Mouse (Mus musculus) thymus, adult 2 months (tissue): ENCODE measurements around the gene Cfap44. TPM values are rescaled to one million over a fixed set of nuclear protein-coding genes. Genes with fewer than 3 reads are reported as not detected.

ENCODE experiments used
- DNase-seq: peaks from one replicate; pipeline ENCODE4 v3.0.0; 2021
- H3K27ac ChIP-seq: fragments of 200-500 bp; 2 replicates; pipeline ENCODE4 v1.5.1; 2012; ENCODE audit warnings: low read length, control low read depth; ENCODE audit not compliant: control insufficient read depth, insufficient read depth
- H3K27me3 ChIP-seq: fragments of 200-500 bp; 2 replicates; pipeline ENCODE4 v1.6.1; 2012; ENCODE audit warnings: mild to moderate bottlenecking, low read length, moderate library complexity, mixed read lengths; ENCODE audit not compliant: control insufficient read depth, insufficient read depth
- H3K36me3 ChIP-seq: fragments of 200-500 bp; 2 replicates; pipeline ENCODE4 v1.6.1; 2012; ENCODE audit warnings: mild to moderate bottlenecking, low read length, moderate library complexity; ENCODE audit not compliant: control insufficient read depth, insufficient read depth
- H3K4me1 ChIP-seq: fragments of 200-500 bp; replicated peaks from 2 replicates; pipeline ENCODE4 v1.6.1; 2012; ENCODE audit warnings: low read length; ENCODE audit not compliant: control insufficient read depth, insufficient read depth
- H3K4me3 ChIP-seq: fragments of 200-500 bp; 2 replicates; pipeline ENCODE4 v1.5.1; 2012; ENCODE audit warnings: mild to moderate bottlenecking, low read length, control low read depth, moderate library complexity; ENCODE audit not compliant: control insufficient read depth, insufficient read depth
- CTCF ChIP-seq: fragments of 200-500 bp; IDR thresholded peaks from 2 replicates; pipeline ENCODE4 v1.5.1; 2012; ENCODE audit warnings: mild to moderate bottlenecking, control low read depth, low read length, moderate library complexity, borderline replicate concordance; ENCODE audit not compliant: control insufficient read depth, poor library complexity, insufficient read depth; ENCODE audit errors: extremely low read depth
- POLR2A ChIP-seq: fragments of 200-500 bp; IDR thresholded peaks from 2 replicates; pipeline ENCODE4 v1.6.1; 2012; ENCODE audit warnings: mild to moderate bottlenecking, low read length, control low read depth, moderate library complexity; ENCODE audit not compliant: control insufficient read depth, poor library complexity, insufficient read depth; ENCODE audit errors: extremely low read depth
- WGBS: fragments of 180-500 bp; shearing (Covaris S2); methylation state at CpG from one replicate; pipeline ENCODE4 v1.1.7; 2018; 5-methylcytosine and 5-hydroxymethylcytosine counted together
- polyA plus RNA-seq: library from polyadenylated mRNA; depleted of rRNA; stranded (reverse); fragments of >200 nt; gene quantifications from 2 replicates; pipeline ENCODE4 v1.2.3, GENCODE M21; 2012

Gene Cfap44
- polyA plus RNA-seq, 1 experiment, result 0.12 TPM

GRCm38 (mm10) chr16:44361921-44362890 lies 32.4 kb upstream of the Cfap44 start:
- DNase-seq, result peak; percentile 33
- peaks cover 11% of the 10 kb centered on the region for H3K36me3 ChIP-seq
- WGBS, result 84% methylated on average over 10 of the region's 10 CpGs
- H3K27ac ChIP-seq, result no peak overlapping the region
- H3K4me1 ChIP-seq, result no peaks in the 10 kb centered on the region
- no peaks in the 10 kb centered on the region for H3K27me3 ChIP-seq
- TF ChIP-seq CTCF, result no peak
- no peak for TF ChIP-seq POLR2A
- H3K4me3 ChIP-seq, result no peak overlapping the region

- TF ChIP-seq POLR2A (no peak), CTCF (no peak)
- H3K4me3 ChIP-seq, result no peak overlapping the region
- H3K27me3 ChIP-seq, result no peaks in the 10 kb centered on the region; the same call in 1 of the 2 replicates
- H3K36me3 ChIP-seq, result peaks cover 13% of the 10 kb centered on the region
- DNase-seq, result no peak
- 97% methylated on average over 7 of the region's 7 CpGs for WGBS
- no peak overlapping the region for H3K27ac ChIP-seq
- no peaks in the 10 kb centered on the region for H3K4me1 ChIP-seq
Measured at GRCm38 (mm10) chr16:44365522-44365921, 29.1 kb upstream of the Cfap44 start.

- no peaks in the 10 kb centered on the region for H3K27me3 ChIP-seq
- H3K4me3 ChIP-seq, result no peak overlapping the region
- 96% methylated on average over 4 of the region's 4 CpGs for WGBS
- H3K36me3 ChIP-seq, result peaks cover 34% of the 10 kb centered on the region
- no peak overlapping the region for H3K27ac ChIP-seq
- no peaks in the 10 kb centered on the region for H3K4me1 ChIP-seq
- no peak for TF ChIP-seq CTCF
- no peak for TF ChIP-seq POLR2A
- no peak for DNase-seq
Measured at GRCm38 (mm10) chr16:44375459-44375858, 19.1 kb upstream of the Cfap44 start.

GRCm38 (mm10) chr16:44380006-44380405 lies 14.6 kb upstream of the Cfap44 start:
- H3K36me3 ChIP-seq, result peaks cover 16% of the 10 kb centered on the region
- TF ChIP-seq CTCF (no peak), POLR2A (no peak)
- no peaks in the 10 kb centered on the region for H3K4me1 ChIP-seq
- H3K27me3 ChIP-seq, result no peaks in the 10 kb centered on the region
- WGBS, result 97% methylated on average over 4 of the region's 4 CpGs
- H3K4me3 ChIP-seq, result no peak overlapping the region
- H3K27ac ChIP-seq, result no peak overlapping the region
- no peak for DNase-seq

GRCm38 (mm10) chr16:44381578-44381977 lies 13.0 kb upstream of the Cfap44 start:
- no peaks in the 10 kb centered on the region for H3K4me1 ChIP-seq
- DNase-seq, result no peak
- H3K27ac ChIP-seq, result no peak overlapping the region
- no peak overlapping the region for H3K4me3 ChIP-seq
- peaks cover 16% of the 10 kb centered on the region for H3K36me3 ChIP-seq
- H3K27me3 ChIP-seq, result no peaks in the 10 kb centered on the region
- no peak for TF ChIP-seq POLR2A
- TF ChIP-seq CTCF, result no peak
- WGBS, result 94% methylated on average over 5 of the region's 5 CpGs

GRCm38 (mm10) chr16:44383549-44383948 lies 11.0 kb upstream of the Cfap44 start:
- TF ChIP-seq POLR2A (no peak), CTCF (no peak)
- H3K27me3 ChIP-seq, result no peaks in the 10 kb centered on the region
- 93% methylated on average over 2 of the region's 2 CpGs for WGBS

More at GRCm38 (mm10) chr16:44383549-44383948, 11.0 kb upstream of the Cfap44 start:
- peaks cover 13% of the 10 kb centered on the region for H3K36me3 ChIP-seq
- no peaks in the 10 kb centered on the region for H3K4me1 ChIP-seq
- no peak overlapping the region for H3K27ac ChIP-seq
- no peak for DNase-seq
- H3K4me3 ChIP-seq, result no peak overlapping the region
